Mouse (Mus musculus): ENCODE measurements around the gene Ndufc2. TPM values are rescaled to one million over a fixed set of nuclear protein-coding genes. Genes with fewer than 3 reads are reported as not detected.
A peak's percentile ranks its signal among the peaks of the same experiment; 100 is the strongest.

Gene Ndufc2
- polyA plus RNA-seq (2012; rRNA removed) = 137 and 168 TPM in 2 replicates

GRCm38 (mm10) chr7:97399960-97400715, at the start of gene Ndufc2:
TSS of gene Ndufc2 (plus strand) at chr7:97400003.
- Histone ChIP-seq H3K36me3 (ENCODE audit: control insufficient read depth, insufficient read depth, low read length) (no peaks in the 10 kb centered on the region), H3K4me1 (replicated peaks; ENCODE audit: control insufficient read depth, insufficient read depth, low read length) (peaks cover 8% of the 10 kb centered on the region), H3K27ac (ENCODE audit: control insufficient read depth, insufficient read depth, low read length) (no peak within 1 kb of the TSS), H3K4me3 (ENCODE audit: control insufficient read depth, insufficient read depth, low read length) (peak within 1 kb of the TSS; percentile 92), H3K27me3 (ENCODE audit: control insufficient read depth, insufficient read depth, low read length) (no peaks in the 10 kb centered on the region)
- TF ChIP-seq CTCF (IDR thresholded peaks at IDR 0.05; ENCODE audit: borderline replicate concordance, control insufficient read depth, extremely low read depth, insufficient read depth, low read length, poor library complexity) (0 out of 2 replicates have a peak, but pooled peaks have one; percentile 17), POLR2A (IDR thresholded peaks at IDR 0.05; ENCODE audit: control insufficient read depth, extremely low read depth, insufficient read depth, low read length, poor library complexity) (0 out of 2 replicates have a peak, but pooled peaks have one; percentile 32)
- under 1% methylated on average over 54 of the region's 54 CpGs for WGBS
- DNase-seq = peak; percentile 69

DNA sequence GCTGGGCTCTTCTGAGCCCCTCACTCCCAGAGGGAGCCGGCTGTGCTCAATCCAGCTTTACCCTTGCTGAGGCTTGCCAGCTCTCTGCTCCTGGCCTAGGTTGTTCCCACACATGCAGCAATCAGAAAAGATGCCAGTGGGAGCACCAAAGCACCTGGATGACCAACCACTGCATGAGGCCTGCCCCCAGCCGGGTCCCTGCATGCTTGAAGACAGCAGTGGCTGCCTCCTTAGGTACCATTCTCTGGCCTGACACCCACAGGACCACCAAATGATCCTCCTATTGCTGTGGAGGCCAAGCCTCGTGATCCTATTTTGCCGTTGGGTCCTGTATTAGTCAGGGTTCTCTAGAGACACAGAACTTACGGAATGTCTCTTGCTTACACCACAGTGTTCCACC, 48.9 kb upstream of the Ndufc2 start:
- TF ChIP-seq CTCF (IDR thresholded peaks at IDR 0.05; ENCODE audit: borderline replicate concordance, control insufficient read depth, extremely low read depth, insufficient read depth, low read length, poor library complexity) (no peak), POLR2A (IDR thresholded peaks at IDR 0.05; ENCODE audit: control insufficient read depth, extremely low read depth, insufficient read depth, low read length, poor library complexity) (no peak)

GRCm38 (mm10) chr7:97351792-97352513, 47.9 kb upstream of the Ndufc2 start:
- TF ChIP-seq POLR2A (IDR thresholded peaks at IDR 0.05; ENCODE audit: control insufficient read depth, extremely low read depth, insufficient read depth, low read length, poor library complexity) (no peak), CTCF (IDR thresholded peaks at IDR 0.05; ENCODE audit: borderline replicate concordance, control insufficient read depth, extremely low read depth, insufficient read depth, low read length, poor library complexity) (no peak)
- no peak for DNase-seq
- Histone ChIP-seq H3K4me3 (ENCODE audit: control insufficient read depth, insufficient read depth, low read length) (no peak overlapping the region), H3K36me3 (ENCODE audit: control insufficient read depth, insufficient read depth, low read length) (no peaks in the 10 kb centered on the region), H3K27me3 (ENCODE audit: control insufficient read depth, insufficient read depth, low read length) (no peaks in the 10 kb centered on the region), H3K27ac (ENCODE audit: control insufficient read depth, insufficient read depth, low read length) (no peak overlapping the region), H3K4me1 (replicated peaks; ENCODE audit: control insufficient read depth, insufficient read depth, low read length) (no peaks in the 10 kb centered on the region)
- WGBS = 91% methylated on average over 11 of the region's 11 CpGs

More for the DNA sequence above, 48.9 kb upstream of the Ndufc2 start:
- WGBS = over 99% methylated on average over 5 of the region's 5 CpGs
- Histone ChIP-seq H3K4me1 (replicated peaks; ENCODE audit: control insufficient read depth, insufficient read depth, low read length) (no peaks in the 10 kb centered on the region), H3K4me3 (ENCODE audit: control insufficient read depth, insufficient read depth, low read length) (no peak overlapping the region), H3K36me3 (ENCODE audit: control insufficient read depth, insufficient read depth, low read length) (no peaks in the 10 kb centered on the region), H3K27me3 (ENCODE audit: control insufficient read depth, insufficient read depth, low read length) (no peaks in the 10 kb centered on the region), H3K27ac (ENCODE audit: control insufficient read depth, insufficient read depth, low read length) (no peak overlapping the region)
- no peak for DNase-seq

GRCm38 (mm10) chr7:97353356-97353755, 46.4 kb upstream of the Ndufc2 start:
- TF ChIP-seq POLR2A (IDR thresholded peaks at IDR 0.05; ENCODE audit: control insufficient read depth, extremely low read depth, insufficient read depth, low read length, poor library complexity) = no peak
- no peak for TF ChIP-seq CTCF (IDR thresholded peaks at IDR 0.05; ENCODE audit: borderline replicate concordance, control insufficient read depth, extremely low read depth, insufficient read depth, low read length, poor library complexity)
- Histone ChIP-seq H3K27ac (ENCODE audit: control insufficient read depth, insufficient read depth, low read length) (no peak overlapping the region), H3K4me1 (replicated peaks; ENCODE audit: control insufficient read depth, insufficient read depth, low read length) (no peaks in the 10 kb centered on the region), H3K4me3 (ENCODE audit: control insufficient read depth, insufficient read depth, low read length) (no peak overlapping the region), H3K36me3 (ENCODE audit: control insufficient read depth, insufficient read depth, low read length) (no peaks in the 10 kb centered on the region), H3K27me3 (ENCODE audit: control insufficient read depth, insufficient read depth, low read length) (no peaks in the 10 kb centered on the region)
- no peak for DNase-seq
- 97% methylated on average over 6 of the region's 6 CpGs for WGBS

DNA sequence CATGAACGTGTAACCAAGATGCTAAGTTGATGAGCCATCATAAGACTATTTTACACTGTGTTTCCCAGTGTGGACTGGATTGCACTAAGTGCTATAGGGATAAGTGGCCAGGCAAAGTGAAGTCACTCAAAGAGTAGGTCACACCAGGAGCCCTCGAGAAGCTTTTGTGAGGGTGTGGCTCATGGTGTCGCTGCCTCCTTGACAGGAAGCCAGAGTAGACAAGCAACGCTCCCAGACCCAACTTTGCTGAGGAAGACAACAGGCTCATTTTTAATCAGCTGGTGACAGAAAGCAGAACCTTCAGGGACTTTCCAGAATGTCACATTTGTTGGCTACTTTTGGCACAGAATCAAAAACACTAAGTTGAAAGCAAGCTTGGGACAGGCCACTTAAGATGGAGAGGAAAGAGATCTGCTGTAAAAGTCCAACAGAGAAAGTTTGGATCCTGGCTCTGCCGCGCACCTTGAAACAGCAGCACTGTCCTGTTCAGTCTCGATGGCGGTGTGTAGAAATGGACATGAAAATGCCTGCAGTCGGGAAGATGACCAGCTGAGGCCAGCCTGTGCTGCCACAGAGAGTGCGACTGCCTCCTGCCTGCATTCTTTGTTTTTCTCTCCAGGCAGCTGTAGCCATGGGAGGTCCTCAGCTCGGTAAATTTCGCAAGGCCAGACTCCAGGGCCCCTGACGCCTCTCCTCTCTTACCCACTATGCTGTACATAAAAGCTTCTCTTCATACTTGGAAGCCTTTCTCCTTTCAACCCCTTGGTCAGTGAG, 44.5 kb upstream of the Ndufc2 start:
- WGBS = 63% methylated on average over 13 of the region's 13 CpGs
- no peaks in the 10 kb centered on the region for H3K4me1 ChIP-seq (replicated peaks; ENCODE audit: control insufficient read depth, insufficient read depth, low read length)
- DNase-seq = no peak
- H3K4me3 ChIP-seq (ENCODE audit: control insufficient read depth, insufficient read depth, low read length) = no peak overlapping the region
- TF ChIP-seq CTCF (IDR thresholded peaks at IDR 0.05; ENCODE audit: borderline replicate concordance, control insufficient read depth, extremely low read depth, insufficient read depth, low read length, poor library complexity) = no peak
- TF ChIP-seq POLR2A (IDR thresholded peaks at IDR 0.05; ENCODE audit: control insufficient read depth, extremely low read depth, insufficient read depth, low read length, poor library complexity) = no peak
- no peaks in the 10 kb centered on the region for H3K36me3 ChIP-seq (ENCODE audit: control insufficient read depth, insufficient read depth, low read length)
- peak overlapping the region; percentile 66 for H3K27ac ChIP-seq (ENCODE audit: control insufficient read depth, insufficient read depth, low read length)
- H3K27me3 ChIP-seq (ENCODE audit: control insufficient read depth, insufficient read depth, low read length) = no peaks in the 10 kb centered on the region

- WGBS = 82% methylated on average over 5 of the region's 5 CpGs
- no peaks in the 10 kb centered on the region for H3K36me3 ChIP-seq (ENCODE audit: control insufficient read depth, insufficient read depth, low read length)
- DNase-seq = no peak
- no peak for TF ChIP-seq POLR2A (IDR thresholded peaks at IDR 0.05; ENCODE audit: control insufficient read depth, extremely low read depth, insufficient read depth, low read length, poor library complexity)
- no peak for TF ChIP-seq CTCF (IDR thresholded peaks at IDR 0.05; ENCODE audit: borderline replicate concordance, control insufficient read depth, extremely low read depth, insufficient read depth, low read length, poor library complexity)
- no peaks in the 10 kb centered on the region for H3K4me1 ChIP-seq (replicated peaks; ENCODE audit: control insufficient read depth, insufficient read depth, low read length)
- H3K27ac ChIP-seq (ENCODE audit: control insufficient read depth, insufficient read depth, low read length) = 0 out of 2 replicates have a peak overlapping the region, but pooled peaks have one; percentile 7
- H3K4me3 ChIP-seq (ENCODE audit: control insufficient read depth, insufficient read depth, low read length) = no peak overlapping the region
- H3K27me3 ChIP-seq (ENCODE audit: control insufficient read depth, insufficient read depth, low read length) = no peaks in the 10 kb centered on the region
Measured at GRCm38 (mm10) chr7:97356253-97356652, 43.5 kb upstream of the Ndufc2 start.

Data from thymus, adult 2 months (tissue).